Mouse (Mus musculus): ENCODE data around the gene Hist1h4i. TPM values are rescaled to one million over a fixed set of nuclear protein-coding genes. Genes with fewer than 3 reads are reported as not detected.
A peak's percentile ranks its signal among the peaks of the same experiment; 100 is the strongest.
"Not testable (repeated sequence)": the region's sequence is repeated elsewhere in the genome, so short reads cannot be mapped to it uniquely, and the experiment has no call there.

Gene Hist1h4i
- total and polyA plus RNA-seq, 2 experiments, result 5.2 to 9.2 TPM

DNA sequence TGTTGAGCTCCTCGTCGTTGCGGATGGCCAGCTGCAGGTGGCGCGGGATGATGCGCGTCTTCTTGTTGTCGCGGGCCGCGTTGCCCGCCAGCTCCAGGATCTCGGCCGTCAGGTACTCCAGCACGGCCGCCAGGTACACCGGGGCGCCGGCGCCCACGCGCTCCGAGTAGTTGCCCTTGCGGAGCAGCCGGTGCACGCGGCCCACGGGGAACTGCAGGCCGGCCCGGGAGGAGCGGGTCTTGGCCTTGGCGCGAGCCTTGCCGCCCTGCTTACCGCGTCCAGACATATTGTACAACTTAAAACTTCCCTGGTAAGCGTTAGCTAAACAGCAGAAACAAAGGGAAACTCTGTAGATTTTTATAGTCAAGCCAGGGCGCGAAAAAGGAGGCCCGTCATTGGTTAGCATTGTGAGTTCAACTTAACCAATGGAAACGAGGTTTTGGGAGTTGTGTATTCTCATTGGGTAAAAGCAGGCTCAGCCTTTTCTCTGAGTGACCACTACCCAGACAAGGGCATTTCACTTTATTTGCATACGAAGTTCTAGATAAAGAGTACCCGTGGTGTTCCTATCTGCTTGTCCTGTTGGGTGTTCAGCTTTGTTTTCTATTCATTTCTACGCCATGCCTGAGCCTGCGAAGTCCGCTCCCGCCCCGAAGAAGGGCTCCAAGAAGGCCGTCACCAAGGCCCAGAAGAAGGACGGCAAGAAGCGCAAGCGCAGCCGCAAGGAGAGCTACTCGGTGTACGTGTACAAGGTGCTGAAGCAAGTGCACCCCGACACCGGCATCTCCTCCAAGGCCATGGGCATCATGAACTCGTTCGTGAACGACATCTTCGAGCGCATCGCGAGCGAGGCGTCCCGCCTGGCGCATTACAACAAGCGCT is 5.7 kb downstream of the Hist1h4i start, which contains the start of the genes Hist1h2ah and Hist1h2bk:
Hist1h2ah (minus strand) TSS at position 302 of the 882 bp plus-strand sequence.
Hist1h2bk (plus strand) TSS at position 604 of the 882 bp plus-strand sequence.
- H3K79me2 ChIP-seq (ENCODE audit: control insufficient read depth, insufficient read depth, low read length); H3K36me3 ChIP-seq (ENCODE audit: control insufficient read depth, insufficient read depth, low read length); H3K27me3 ChIP-seq (ENCODE audit: control insufficient read depth, insufficient read depth, low read length): not testable (repeated sequence)
- peaks cover 10% of the 10 kb centered on the region; the same call in 1 of the 2 replicates for H3K4me1 ChIP-seq (ENCODE audit: control insufficient read depth, insufficient read depth, low read length)
- peak within 1 kb of the TSS; percentile 71 for H3K27ac ChIP-seq (replicated peaks; ENCODE audit: insufficient read depth, low read depth, low read length)
- H3K9ac ChIP-seq (ENCODE audit: low read depth, low read length), result peak within 1 kb of the TSS; percentile 48; the same call in 1 of the 2 replicates
- DNase-seq (ENCODE audit: extremely low read depth, low read depth, low spot score), result peak; percentile 96
- H3K4me3 ChIP-seq (ENCODE audit: insufficient read depth, low read depth, low read length), result peak within 1 kb of the TSS; percentile 71
- under 1% methylated on average over 30 of the region's 69 CpGs for WGBS
- TF ChIP-seq POLR2A (IDR thresholded peaks at IDR 0.05; ENCODE audit: extremely low read depth, insufficient read depth, low read length), result 0 out of 2 replicates have a peak, but pooled peaks have one; percentile 14

DNA sequence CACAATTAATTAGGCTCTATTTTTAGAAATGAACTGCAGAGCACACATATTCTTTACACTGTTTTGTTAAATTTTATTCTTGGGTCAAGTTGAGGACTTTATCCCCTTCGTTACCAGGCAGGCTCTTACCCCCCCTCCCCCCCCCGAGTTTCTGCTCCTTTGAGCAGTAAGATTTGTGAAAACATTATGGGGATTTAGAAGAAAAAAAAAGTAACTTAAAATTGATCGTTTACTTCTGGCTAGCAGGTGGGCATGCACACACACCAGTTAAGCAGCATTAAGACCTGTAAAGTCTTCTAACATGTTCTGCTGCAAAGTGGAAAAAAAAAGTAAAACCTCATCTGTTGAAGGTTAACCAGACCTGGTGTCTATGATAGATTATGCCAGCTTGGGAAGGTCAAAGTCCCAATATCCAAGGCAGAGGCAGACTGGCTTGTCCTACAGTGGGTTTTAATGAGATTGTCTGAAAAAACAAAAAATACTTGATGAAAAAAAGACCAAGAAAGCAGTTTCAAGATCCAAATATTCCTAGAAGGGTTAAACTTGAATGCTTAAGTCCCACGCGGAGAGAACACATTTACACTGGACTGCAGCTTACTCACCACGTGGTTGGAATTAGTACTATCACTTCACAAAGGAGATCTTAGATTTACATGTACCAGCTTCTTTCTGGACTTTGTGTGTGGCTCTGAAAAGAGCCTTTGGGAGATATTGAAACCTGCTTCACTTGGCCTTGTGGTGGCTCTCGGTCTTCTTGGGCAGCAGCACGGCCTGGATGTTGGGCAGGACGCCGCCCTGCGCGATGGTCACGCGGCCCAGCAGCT is 6.5 kb downstream of the Hist1h4i start:
- Histone ChIP-seq H3K4me1 (ENCODE audit: control insufficient read depth, insufficient read depth, low read length) (peaks cover 8% of the 10 kb centered on the region; the same call in 1 of the 2 replicates), H3K27me3 (ENCODE audit: control insufficient read depth, insufficient read depth, low read length) (no peaks in the 10 kb centered on the region), H3K9ac (ENCODE audit: low read depth, low read length) (0 out of 2 replicates have a peak overlapping the region, but pooled peaks have one; percentile 48), H3K79me2 (ENCODE audit: control insufficient read depth, insufficient read depth, low read length) (no peaks in the 10 kb centered on the region), H3K27ac (replicated peaks; ENCODE audit: insufficient read depth, low read depth, low read length) (peak overlapping the region; percentile 71), H3K4me3 (ENCODE audit: insufficient read depth, low read depth, low read length) (0 out of 2 replicates have a peak overlapping the region, but pooled peaks have one; percentile 21), H3K36me3 (ENCODE audit: control insufficient read depth, insufficient read depth, low read length) (no peaks in the 10 kb centered on the region)
- no peak for TF ChIP-seq CTCF (IDR thresholded peaks at IDR 0.05; ENCODE audit: low read depth, low read length)
- TF ChIP-seq POLR2A (IDR thresholded peaks at IDR 0.05; ENCODE audit: extremely low read depth, insufficient read depth, low read length), result no peak
- peak; percentile 94 for DNase-seq (ENCODE audit: extremely low read depth, low read depth, low spot score)
- WGBS, result 2% methylated on average over 14 of the region's 14 CpGs

DNA sequence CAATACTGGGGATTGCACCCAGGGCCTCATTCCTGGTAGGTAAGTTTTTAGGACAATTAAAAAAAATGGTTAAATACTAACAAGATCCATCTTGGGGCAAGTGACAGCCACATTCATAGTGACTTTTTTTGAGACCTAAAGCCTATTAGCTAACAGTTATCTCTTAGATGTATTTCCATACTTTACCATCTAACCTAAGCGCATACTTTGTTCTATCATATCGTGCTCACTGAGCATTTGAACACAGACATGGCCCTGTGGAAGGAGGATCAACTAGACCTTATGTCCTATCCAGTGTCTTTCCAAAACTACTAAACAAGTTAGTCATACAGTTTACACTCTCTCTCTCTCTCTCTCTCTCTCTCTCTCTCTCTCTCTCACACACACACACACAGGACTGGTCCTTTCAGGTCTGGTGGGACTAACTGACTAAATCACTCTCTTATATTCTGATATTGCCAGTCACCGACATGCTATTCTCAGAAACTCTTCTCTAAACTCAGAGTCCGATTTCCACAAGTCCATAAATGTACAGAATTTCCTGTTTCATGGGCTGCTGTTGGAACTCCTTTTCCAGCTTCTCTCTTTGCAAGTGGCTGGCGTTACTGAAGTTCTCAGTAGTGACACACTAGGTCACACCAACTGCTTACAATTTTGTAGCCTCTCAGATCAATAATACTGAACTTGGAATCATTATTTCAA is 7.3 kb downstream of the Hist1h4i start:
- Histone ChIP-seq H3K79me2 (ENCODE audit: control insufficient read depth, insufficient read depth, low read length) (no peaks in the 10 kb centered on the region), H3K36me3 (ENCODE audit: control insufficient read depth, insufficient read depth, low read length) (no peaks in the 10 kb centered on the region), H3K9ac (ENCODE audit: low read depth, low read length) (peak overlapping the region; percentile 38; the same call in 1 of the 2 replicates), H3K4me1 (ENCODE audit: control insufficient read depth, insufficient read depth, low read length) (peaks cover 8% of the 10 kb centered on the region; the same call in 1 of the 2 replicates), H3K27ac (replicated peaks; ENCODE audit: insufficient read depth, low read depth, low read length) (peak overlapping the region; percentile 70), H3K27me3 (ENCODE audit: control insufficient read depth, insufficient read depth, low read length) (no peaks in the 10 kb centered on the region), H3K4me3 (ENCODE audit: insufficient read depth, low read depth, low read length) (no peak overlapping the region)
- no peak for DNase-seq (ENCODE audit: extremely low read depth, low read depth, low spot score)
- WGBS, result 40% methylated on average over 5 of the region's 5 CpGs
- TF ChIP-seq CTCF (IDR thresholded peaks at IDR 0.05; ENCODE audit: low read depth, low read length), result no peak
- TF ChIP-seq POLR2A (IDR thresholded peaks at IDR 0.05; ENCODE audit: extremely low read depth, insufficient read depth, low read length), result no peak

- Histone ChIP-seq H3K27ac (replicated peaks; ENCODE audit: insufficient read depth, low read depth, low read length) (no peak overlapping the region), H3K79me2 (ENCODE audit: control insufficient read depth, insufficient read depth, low read length) (no peaks in the 10 kb centered on the region), H3K27me3 (ENCODE audit: control insufficient read depth, insufficient read depth, low read length) (no peaks in the 10 kb centered on the region), H3K4me3 (ENCODE audit: insufficient read depth, low read depth, low read length) (no peak overlapping the region), H3K4me1 (ENCODE audit: control insufficient read depth, insufficient read depth, low read length) (peaks cover 7% of the 10 kb centered on the region; the same call in 1 of the 2 replicates), H3K9ac (ENCODE audit: low read depth, low read length) (no peak overlapping the region), H3K36me3 (ENCODE audit: control insufficient read depth, insufficient read depth, low read length) (no peaks in the 10 kb centered on the region)
- TF ChIP-seq CTCF (IDR thresholded peaks at IDR 0.05; ENCODE audit: low read depth, low read length), result peak; percentile 59
- TF ChIP-seq POLR2A (IDR thresholded peaks at IDR 0.05; ENCODE audit: extremely low read depth, insufficient read depth, low read length), result no peak
- peak; percentile 57 for DNase-seq (ENCODE audit: extremely low read depth, low read depth, low spot score)
- 4% methylated on average over 4 of the region's 4 CpGs for whole genome bisulfite sequencing
Observed at GRCm38 (mm10) chr13:22030493-22030892, 10.7 kb downstream of the Hist1h4i start.

GRCm38 (mm10) chr13:22029928-22030327 is 11.2 kb downstream of the Hist1h4i start:
- H3K9ac ChIP-seq (ENCODE audit: low read depth, low read length), result no peak overlapping the region
- H3K27me3 ChIP-seq (ENCODE audit: control insufficient read depth, insufficient read depth, low read length), result no peaks in the 10 kb centered on the region

More at GRCm38 (mm10) chr13:22029928-22030327, 11.2 kb downstream of the Hist1h4i start:
- WGBS, result 58% methylated on average over 8 of the region's 8 CpGs
- Histone ChIP-seq H3K4me3 (ENCODE audit: insufficient read depth, low read depth, low read length) (no peak overlapping the region), H3K27ac (replicated peaks; ENCODE audit: insufficient read depth, low read depth, low read length) (no peak overlapping the region), H3K4me1 (ENCODE audit: control insufficient read depth, insufficient read depth, low read length) (peaks cover 7% of the 10 kb centered on the region; the same call in 1 of the 2 replicates), H3K79me2 (ENCODE audit: control insufficient read depth, insufficient read depth, low read length) (no peaks in the 10 kb centered on the region), H3K36me3 (ENCODE audit: control insufficient read depth, insufficient read depth, low read length) (no peaks in the 10 kb centered on the region)
- TF ChIP-seq POLR2A (IDR thresholded peaks at IDR 0.05; ENCODE audit: extremely low read depth, insufficient read depth, low read length), result no peak
- TF ChIP-seq CTCF (IDR thresholded peaks at IDR 0.05; ENCODE audit: low read depth, low read length), result no peak
- no peak for DNase-seq (ENCODE audit: extremely low read depth, low read depth, low spot score)

All from liver, adult 2 months (tissue).